ENCODE assay signal across 8 mouse cellular contexts in the genomic region with DNA sequence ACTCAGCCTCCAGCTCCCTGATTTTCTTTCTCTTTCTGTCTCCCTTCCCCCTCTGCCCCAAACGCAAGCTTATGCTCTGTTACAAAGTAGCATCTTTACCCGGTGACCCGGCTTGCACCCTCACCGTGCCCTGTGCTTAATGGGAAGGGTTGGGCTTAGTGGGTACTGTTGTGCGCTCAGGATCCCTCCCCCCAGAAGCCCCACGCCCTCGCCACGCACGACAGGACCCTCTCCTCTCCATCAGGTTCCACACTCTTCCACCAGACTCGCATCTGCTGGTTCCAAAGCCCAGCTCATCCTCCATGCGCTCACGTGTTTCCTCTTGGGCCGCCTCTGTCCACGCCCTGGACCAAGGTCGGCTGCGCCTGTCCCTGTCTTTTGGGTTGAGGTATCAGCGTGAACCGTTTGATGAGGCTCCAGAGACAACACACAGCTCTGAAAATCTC. TPM values are rescaled to one million over a fixed set of nuclear protein-coding genes. Genes with fewer than 3 reads are reported as not detected.
DNase-seq lines count a peak whose midpoint lies in the region; ATAC-seq lines count a peak whose summit lies in the region.

No protein-coding gene starts in this region.

- peak; percentile 44 for DNase-seq in embryo, embryonic 11 days
- DNase-seq in embryo, embryonic 10.5 days (ENCODE audit: low spot score) = no peak
- peak; percentile 61 for DNase-seq in retina, embryonic 14.5 days (ENCODE audit: low spot score)
- no peak for DNase-seq in retina, postnatal 1 day
- DNase-seq in liver, embryonic 13.5 days = no peak
- no peak for DNase-seq in c-Kit-positive CD71-positive TER-119-positive erythroid progenitor cells, embryonic 14.5 days (ENCODE audit: low spot score)

- peaks cover 9% of the 10 kb centered on the region for H3K27me3 ChIP-seq in heart, embryonic 16.5 days (ENCODE audit: control insufficient read depth, insufficient read depth, low read length)
- peaks cover 90% of the 10 kb centered on the region for H3K27me3 ChIP-seq in liver, embryonic 13.5 days
- H3K27me3 ChIP-seq in stomach, embryonic 15.5 days (replicated peaks) = peaks cover 29% of the 10 kb centered on the region

- peaks cover 11% of the 10 kb centered on the region for H3K4me1 ChIP-seq in heart, embryonic 16.5 days (ENCODE audit: control insufficient read depth, insufficient read depth, low read length)
- H3K4me1 ChIP-seq in liver, embryonic 13.5 days (replicated peaks) = peaks cover 7% of the 10 kb centered on the region; the same call in 1 of the 2 replicates
- peaks cover 12% of the 10 kb centered on the region; the same call in 1 of the 2 replicates for H3K4me1 ChIP-seq in stomach, embryonic 15.5 days

- no peaks in the 10 kb centered on the region for H3K9me3 ChIP-seq in heart, embryonic 16.5 days (replicated peaks; ENCODE audit: control insufficient read depth, low read length)
- H3K9me3 ChIP-seq in liver, embryonic 13.5 days (replicated peaks) = no peaks in the 10 kb centered on the region
- no peaks in the 10 kb centered on the region for H3K9me3 ChIP-seq in stomach, embryonic 15.5 days

- no peak overlapping the region for H3K27ac ChIP-seq in heart, embryonic 16.5 days (ENCODE audit: low read length)
- no peak overlapping the region for H3K27ac ChIP-seq in liver, embryonic 13.5 days
- H3K27ac ChIP-seq in stomach, embryonic 15.5 days = no peak overlapping the region

- ATAC-seq in heart, embryonic 16.5 days (replicated peaks; ENCODE audit: extremely low read depth, insufficient read depth, low FRiP score) = no peak
- no peak for ATAC-seq in liver, embryonic 13.5 days (ENCODE audit: low read depth)
- ATAC-seq in stomach, embryonic 15.5 days (ENCODE audit: insufficient read depth, low FRiP score, low read depth) = peak; percentile 13; the same call in 1 of the 2 replicates

- H3K9ac ChIP-seq in heart, embryonic 16.5 days (ENCODE audit: low read length) = peak overlapping the region; percentile 81
- H3K9ac ChIP-seq in liver, embryonic 13.5 days = no peak overlapping the region
- peak overlapping the region; percentile 39; the same call in 1 of the 2 replicates for H3K9ac ChIP-seq in stomach, embryonic 15.5 days

- 4% methylated on average over 18 of the region's 18 CpGs for whole genome bisulfite sequencing in heart, embryonic 16.5 days
- 1% methylated on average over 18 of the region's 18 CpGs for WGBS in liver, embryonic 13.5 days (ENCODE audit: insufficient replicate concordance)
- 3% methylated on average over 18 of the region's 18 CpGs for WGBS in stomach, embryonic 15.5 days

- peak overlapping the region; percentile 81 for H3K4me2 ChIP-seq in heart, embryonic 16.5 days (ENCODE audit: low read depth, low read length)
- H3K4me2 ChIP-seq in liver, embryonic 13.5 days = peak overlapping the region; percentile 72
- peak overlapping the region; percentile 97 for H3K4me2 ChIP-seq in stomach, embryonic 15.5 days

- peak overlapping the region; percentile 88 for H3K4me3 ChIP-seq in heart, embryonic 16.5 days (ENCODE audit: low read length)
- H3K4me3 ChIP-seq in liver, embryonic 13.5 days (replicated peaks) = peak overlapping the region; percentile 55
- peak overlapping the region; percentile 72 for H3K4me3 ChIP-seq in stomach, embryonic 15.5 days (replicated peaks)

- H3K36me3 ChIP-seq in heart, embryonic 16.5 days (ENCODE audit: control insufficient read depth, insufficient read depth) = no peaks in the 10 kb centered on the region
- H3K36me3 ChIP-seq in liver, embryonic 13.5 days = no peaks in the 10 kb centered on the region
- no peaks in the 10 kb centered on the region for H3K36me3 ChIP-seq in stomach, embryonic 15.5 days

RNA-seq across cellular contexts. Expression of a gene that starts 0.7 kb away (rescaled TPM):
- 0.69 and 0.92 TPM in 2 replicates for polyA plus RNA-seq in heart, embryonic 16.5 days (2015; fragmentation: Nextera tagmentation; extraction: Ambion mirVana)
- polyA plus RNA-seq in liver, embryonic 13.5 days (2015; fragmentation: Nextera tagmentation; extraction: Ambion mirVana) = not detected in 2 replicates
- 0.39 and 0.63 TPM in 2 replicates for polyA plus RNA-seq in stomach, embryonic 15.5 days (2015; fragmentation: Nextera tagmentation; extraction: Ambion mirVana)

RNA-seq across cellular contexts. Expression of a gene that starts 0.8 kb away (rescaled TPM):
- polyA plus RNA-seq in heart, embryonic 16.5 days (2015; fragmentation: Nextera tagmentation; extraction: Ambion mirVana) = 1.9 and 2.0 TPM in 2 replicates
- polyA plus RNA-seq in liver, embryonic 13.5 days (2015; fragmentation: Nextera tagmentation; extraction: Ambion mirVana) = 0.02 and 0.03 TPM in 2 replicates
- polyA plus RNA-seq in stomach, embryonic 15.5 days (2015; fragmentation: Nextera tagmentation; extraction: Ambion mirVana) = 1.1 and 1.4 TPM in 2 replicates

RNA-seq across cellular contexts. Expression of a gene that starts 46.1 kb away (rescaled TPM):
- 13.9 and 14.6 TPM in 2 replicates for polyA plus RNA-seq in heart, embryonic 16.5 days (2015; fragmentation: Nextera tagmentation; extraction: Ambion mirVana)
- polyA plus RNA-seq in liver, embryonic 13.5 days (2015; fragmentation: Nextera tagmentation; extraction: Ambion mirVana) = 9.0 and 10.5 TPM in 2 replicates
- polyA plus RNA-seq in stomach, embryonic 15.5 days (2015; fragmentation: Nextera tagmentation; extraction: Ambion mirVana) = 12.7 and 14.3 TPM in 2 replicates

Comparison
In these comparisons a context has a peak if more than half of its experiments do, and no peak if none do; other contexts are left out.
1. DNase-seq: peak in embryo, embryonic 11 days (single experiment) and retina, embryonic 14.5 days (single experiment); none in embryo, embryonic 10.5 days (single experiment), retina, postnatal 1 day (single experiment), liver, embryonic 13.5 days (single experiment) and c-Kit-positive CD71-positive TER-119-positive erythroid progenitor cells, embryonic 14.5 days (single experiment).
2. Peak in every context shown above with its lines, with median percentiles within 50 percentile points of each other: H3K4me2 ChIP-seq and H3K4me3 ChIP-seq.